Mouse (Mus musculus): Measurements from ENCODE around the gene Mgat3.

Mgat3 gene

GRCm38 (mm10) chr15:80148565-80148964, 25.0 kb upstream of the Mgat3 start:
- DNase-seq (ENCODE audit: extremely low read depth, insufficient read length, low spot score): no peak

GRCm38 (mm10) chr15:80149517-80149916, 24.0 kb upstream of the Mgat3 start:
- DNase-seq (ENCODE audit: extremely low read depth, insufficient read length, low spot score): no peak

DNA sequence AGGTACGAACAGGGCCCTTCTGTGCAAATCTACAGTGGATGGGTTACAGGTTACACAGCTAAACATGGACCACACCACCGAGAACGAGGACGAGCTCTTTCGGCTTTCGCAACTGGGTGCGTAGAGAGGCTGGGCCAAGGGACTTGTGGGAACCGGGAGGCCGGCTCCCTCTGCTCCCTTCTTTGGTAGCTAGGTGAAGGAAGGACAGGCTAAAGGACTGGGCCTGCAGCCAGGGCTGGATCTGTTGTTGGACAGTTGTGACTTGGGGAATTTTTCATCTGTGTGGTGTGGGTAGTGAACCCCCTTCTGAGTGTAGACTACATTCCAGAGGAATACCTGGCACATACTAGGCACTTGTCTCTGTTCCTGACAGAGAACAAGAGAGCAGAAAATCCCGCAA, 20.9 kb upstream of the Mgat3 start:
- DNase-seq (ENCODE audit: extremely low read depth, insufficient read length, low spot score): no peak

DNA sequence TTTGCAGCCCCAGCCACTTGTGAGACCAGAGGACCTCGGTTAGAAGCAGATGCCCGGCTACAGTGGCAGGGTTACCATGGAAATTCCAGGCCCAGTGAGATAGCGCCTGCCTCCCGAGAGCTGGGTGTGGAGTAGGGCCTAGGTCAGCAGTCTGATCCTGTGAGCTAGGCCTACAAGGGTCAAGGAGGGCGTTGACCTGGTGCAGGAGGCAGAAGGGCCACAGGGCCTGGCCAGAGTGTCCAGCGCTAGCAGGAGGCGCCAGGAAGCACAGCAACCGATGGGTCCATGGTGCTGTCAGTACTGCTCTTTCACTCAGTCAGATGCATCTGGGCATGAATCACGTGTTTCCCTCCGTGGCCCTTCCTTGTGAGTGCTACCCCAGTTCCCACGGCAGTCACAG, 19.8 kb upstream of the Mgat3 start:
- DNase-seq (ENCODE audit: extremely low read depth, insufficient read length, low spot score): no peak

GRCm38 (mm10) chr15:80155707-80156106, 17.8 kb upstream of the Mgat3 start:
- DNase-seq (ENCODE audit: extremely low read depth, insufficient read length, low spot score): no peak

DNA sequence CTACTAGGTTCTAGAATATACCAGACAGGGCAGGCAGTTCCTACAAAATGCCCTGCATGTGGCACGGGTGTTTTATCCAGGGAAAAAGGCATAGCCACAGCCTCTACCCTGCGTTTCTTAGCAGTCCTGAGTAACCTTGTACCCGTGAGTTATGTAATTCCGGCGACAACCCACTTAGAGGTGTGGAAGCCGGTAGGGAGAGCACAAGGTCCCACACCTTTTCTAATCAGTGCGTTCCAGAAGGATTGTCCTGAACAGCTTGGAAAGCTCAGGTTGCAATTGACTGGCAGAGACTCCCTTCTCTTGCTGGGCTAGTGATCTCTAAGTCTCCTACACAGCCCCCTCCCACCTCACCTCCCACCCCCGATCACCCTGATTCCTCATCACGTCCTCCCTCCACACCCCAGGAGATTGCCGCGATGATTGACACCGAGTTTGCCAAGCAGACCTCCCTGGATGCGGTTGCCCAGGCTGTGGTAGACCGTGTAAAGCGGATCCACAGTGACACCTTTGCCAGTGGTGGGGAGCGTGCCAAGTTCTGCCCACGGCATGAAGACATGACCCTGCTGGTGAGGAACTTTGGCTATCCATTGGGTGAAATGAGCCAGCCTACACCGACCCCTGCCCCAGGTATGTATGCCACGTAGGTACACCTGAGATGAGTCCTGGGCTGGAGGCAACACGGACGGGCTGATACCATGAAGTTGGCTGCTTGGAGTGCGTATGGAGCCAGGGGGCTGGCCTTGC, 16.2 kb upstream of the Mgat3 start:
- no peak for DNase-seq (ENCODE audit: extremely low read depth, insufficient read length, low spot score)

DNA sequence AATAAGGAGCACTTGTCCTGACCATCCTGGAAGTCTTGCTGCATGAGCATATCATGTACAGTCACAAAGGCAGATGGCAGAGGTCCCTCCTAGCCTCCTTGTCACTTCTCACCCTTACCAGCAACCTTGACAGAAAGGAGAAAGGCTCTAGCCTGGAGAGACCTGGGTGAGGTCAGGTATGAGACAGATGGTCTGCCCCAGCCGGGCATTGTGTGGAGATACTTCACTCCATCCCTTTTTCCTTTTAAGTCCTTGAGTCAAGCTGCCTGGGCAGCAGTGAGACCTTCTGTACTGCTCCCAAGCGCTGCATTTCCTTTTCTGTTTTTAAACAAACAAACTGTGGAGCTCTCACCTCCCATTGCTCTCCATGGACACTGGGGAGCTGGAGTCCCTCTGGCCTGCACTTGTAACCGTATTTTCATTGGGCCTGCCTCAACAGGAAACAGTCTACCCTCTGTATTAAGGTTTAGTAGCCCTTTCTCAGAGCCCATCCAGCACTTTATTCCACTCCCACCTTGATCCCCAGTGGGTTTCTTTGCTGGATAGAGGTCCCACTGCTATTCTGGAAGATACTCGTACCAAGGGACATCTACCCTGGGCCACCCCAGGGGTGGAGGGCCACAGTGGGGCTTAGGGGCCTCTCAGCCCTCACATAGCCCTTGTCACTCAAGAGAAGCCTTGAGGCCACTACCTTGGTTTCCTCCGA, 15.4 kb upstream of the Mgat3 start:
- no peak for DNase-seq (ENCODE audit: extremely low read depth, insufficient read length, low spot score)

- peak; percentile 46 for DNase-seq (ENCODE audit: extremely low read depth, insufficient read length, low spot score)
Observed at GRCm38 (mm10) chr15:80158707-80159090, 14.8 kb upstream of the Mgat3 start.

DNA sequence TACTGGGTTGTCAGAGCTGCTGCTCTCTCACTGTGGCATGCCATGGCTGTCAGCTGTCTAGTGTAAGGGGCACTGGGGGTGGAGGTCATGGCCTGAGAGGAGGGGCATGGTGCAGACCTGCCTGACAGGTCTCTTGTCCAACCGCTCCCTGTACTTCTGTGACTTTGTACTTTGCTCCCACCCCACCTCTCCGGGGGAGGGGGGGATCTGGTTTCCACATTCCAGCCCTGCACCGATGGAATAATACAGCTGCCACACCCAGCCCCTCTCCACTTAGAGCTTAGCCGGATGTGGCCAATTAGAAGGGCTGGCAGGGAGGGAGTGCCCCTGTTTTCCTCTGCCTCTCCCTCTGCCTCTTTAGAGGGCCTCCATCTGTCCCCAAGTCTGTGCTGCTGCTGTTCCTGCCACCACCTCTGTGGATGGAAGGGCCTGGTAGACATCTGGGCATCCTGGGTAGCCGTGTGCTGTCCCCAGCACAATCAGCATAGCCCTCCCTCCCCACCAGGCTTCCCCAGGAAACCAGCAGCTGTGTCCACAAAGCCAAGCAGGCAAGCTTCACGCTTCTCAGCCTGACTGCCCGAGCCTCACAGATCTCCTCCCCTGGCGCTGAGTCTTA, 14.1 kb upstream of the Mgat3 start:
- peak; percentile 82 for DNase-seq (ENCODE audit: extremely low read depth, insufficient read length, low spot score)

DNA sequence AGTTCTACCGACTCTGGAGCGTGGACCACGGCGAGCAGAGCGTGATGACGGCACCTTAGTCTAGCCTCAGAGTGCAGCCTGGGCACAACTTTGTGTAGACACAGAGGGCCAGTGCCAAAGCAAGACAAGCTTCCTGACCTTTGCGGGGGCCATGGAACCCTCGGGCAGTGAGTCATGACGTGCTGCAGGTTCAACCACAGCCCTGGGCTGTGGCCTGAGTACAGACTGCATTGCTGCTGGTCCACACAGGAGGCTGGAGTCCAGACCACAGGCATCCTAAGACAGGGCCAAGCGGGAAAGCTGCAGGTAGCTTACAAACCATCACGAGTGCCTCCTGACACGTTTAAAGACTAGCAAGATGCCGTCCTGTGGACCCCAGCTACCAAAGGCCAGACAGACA, 13.3 kb upstream of the Mgat3 start:
- DNase-seq (ENCODE audit: extremely low read depth, insufficient read length, low spot score): peak; percentile 91

GRCm38 (mm10) chr15:80160726-80161125, 12.8 kb upstream of the Mgat3 start:
- no peak for DNase-seq (ENCODE audit: extremely low read depth, insufficient read length, low spot score)

DNA sequence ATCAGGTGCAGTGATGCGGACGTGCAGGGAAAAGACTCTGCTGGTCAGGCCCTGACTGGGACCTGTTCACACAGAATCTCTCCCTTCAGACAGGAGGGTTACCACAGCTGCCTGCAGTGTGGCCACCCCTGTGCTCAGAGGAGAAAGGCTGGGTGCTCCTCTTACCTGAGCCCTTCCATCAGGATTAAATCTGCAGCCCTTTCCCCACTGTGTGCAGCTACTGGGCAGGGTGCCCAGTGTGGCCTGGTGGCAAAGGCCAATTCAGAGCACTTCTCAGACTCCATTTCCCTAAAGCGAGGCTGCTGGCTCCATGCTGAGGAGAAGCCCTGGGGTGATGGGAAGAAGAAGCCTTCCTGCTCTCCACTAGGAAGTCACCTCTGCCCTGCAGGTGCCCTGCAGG, 12.3 kb upstream of the Mgat3 start:
- DNase-seq (ENCODE audit: extremely low read depth, insufficient read length, low spot score): no peak

DNA sequence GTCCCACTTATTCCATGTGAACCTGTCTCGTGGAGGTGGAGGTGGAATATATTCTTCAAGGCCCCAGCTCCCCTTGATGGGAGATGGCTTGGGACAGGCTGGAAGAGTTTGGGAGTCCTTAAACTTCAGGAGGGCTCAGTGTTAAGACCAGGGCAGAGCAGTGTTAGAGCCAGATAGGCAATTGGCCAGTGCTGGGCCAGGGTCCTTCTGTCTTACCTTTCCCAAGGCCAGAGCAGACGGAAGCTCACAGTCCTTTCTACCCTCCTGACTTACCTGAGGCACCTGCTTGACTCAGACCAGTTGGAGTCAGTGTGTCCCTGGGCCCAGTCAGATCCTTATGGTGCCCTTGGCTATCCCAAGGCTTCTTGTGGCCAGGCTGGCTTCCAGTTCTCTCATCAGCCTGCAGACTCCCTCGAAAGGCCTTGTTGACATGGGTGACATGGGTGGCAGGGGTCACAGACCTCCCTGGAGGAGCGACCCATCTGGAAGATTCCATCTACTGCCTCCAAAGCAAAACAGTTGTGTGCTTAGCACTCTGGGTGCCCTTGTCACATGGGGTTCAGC, 11.0 kb upstream of the Mgat3 start:
- DNase-seq (ENCODE audit: extremely low read depth, insufficient read length, low spot score): no peak

DNA sequence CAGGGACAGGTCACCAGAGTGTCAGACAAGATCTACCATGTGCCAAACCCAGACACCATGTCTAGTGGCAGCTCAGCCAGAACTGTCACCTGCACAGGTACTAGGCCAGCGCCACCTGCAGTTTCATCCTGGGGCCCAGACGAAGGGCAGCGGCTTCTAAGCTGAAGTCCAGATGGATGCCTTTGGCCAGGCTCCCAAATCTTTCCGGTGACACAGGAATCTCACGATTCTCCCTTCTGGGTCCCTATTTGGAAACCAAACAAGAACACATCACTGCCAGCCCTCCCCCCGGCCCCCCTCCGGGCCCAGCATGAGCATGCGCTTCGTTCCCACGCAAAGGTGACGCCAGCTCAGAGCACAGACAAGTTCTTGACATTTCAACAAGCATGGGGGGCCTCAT, 10.2 kb upstream of the Mgat3 start:
- DNase-seq (ENCODE audit: extremely low read depth, insufficient read length, low spot score): no peak

- DNase-seq (ENCODE audit: extremely low read depth, insufficient read length, low spot score): no peak
Observed at GRCm38 (mm10) chr15:80163716-80164115, 9.8 kb upstream of the Mgat3 start.

- DNase-seq (ENCODE audit: extremely low read depth, insufficient read length, low spot score): no peak
Observed at GRCm38 (mm10) chr15:80165396-80165795, 8.1 kb upstream of the Mgat3 start.

DNA sequence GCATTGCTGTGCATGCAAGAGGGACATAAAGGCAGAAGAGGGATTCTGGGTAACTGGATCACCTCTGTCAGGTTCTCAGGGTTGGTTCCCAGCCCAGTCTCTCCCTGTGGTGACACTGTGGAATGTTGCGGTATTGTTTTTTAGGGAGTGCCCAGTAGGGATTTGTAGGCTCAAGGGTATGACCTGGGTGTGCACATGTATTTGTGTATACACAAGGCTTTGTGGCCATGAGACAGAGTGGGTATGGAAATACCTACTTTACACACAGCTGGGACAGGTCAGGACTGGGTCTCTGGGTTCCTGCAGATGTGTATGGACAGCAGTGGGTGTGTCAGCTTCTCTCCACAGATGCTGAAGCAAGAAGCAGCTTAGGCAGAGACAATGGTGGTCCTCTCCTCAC, 4.0 kb upstream of the Mgat3 start:
- DNase-seq (ENCODE audit: extremely low read depth, insufficient read length, low spot score): peak; percentile 71

- DNase-seq (ENCODE audit: extremely low read depth, insufficient read length, low spot score): no peak
Observed at GRCm38 (mm10) chr15:80170357-80170756, 3.2 kb upstream of the Mgat3 start.

- no peak for DNase-seq (ENCODE audit: extremely low read depth, insufficient read length, low spot score)
Observed at GRCm38 (mm10) chr15:80171286-80171685, 2.2 kb upstream of the Mgat3 start.

DNA sequence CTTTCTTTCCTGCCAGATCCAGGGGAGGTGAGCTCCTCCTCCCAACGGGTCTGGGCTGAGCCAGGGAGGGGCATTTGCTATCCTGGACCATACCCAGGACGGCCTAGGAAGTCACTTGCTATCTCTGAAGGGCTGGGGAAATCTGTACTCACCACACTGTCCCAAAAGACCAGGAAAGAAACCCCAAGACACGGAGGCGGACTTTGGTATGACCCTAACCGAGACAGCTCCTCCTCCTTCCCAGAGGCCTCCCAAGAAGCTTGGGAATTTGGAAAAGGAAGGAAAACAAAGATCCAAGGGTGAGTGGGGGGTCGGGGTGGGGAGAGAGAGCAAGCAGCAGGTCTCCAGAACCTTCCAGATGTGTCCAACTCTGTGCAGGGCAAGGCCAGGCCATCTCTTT, 1.7 kb upstream of the Mgat3 start:
- DNase-seq (ENCODE audit: extremely low read depth, insufficient read length, low spot score): no peak

DNA sequence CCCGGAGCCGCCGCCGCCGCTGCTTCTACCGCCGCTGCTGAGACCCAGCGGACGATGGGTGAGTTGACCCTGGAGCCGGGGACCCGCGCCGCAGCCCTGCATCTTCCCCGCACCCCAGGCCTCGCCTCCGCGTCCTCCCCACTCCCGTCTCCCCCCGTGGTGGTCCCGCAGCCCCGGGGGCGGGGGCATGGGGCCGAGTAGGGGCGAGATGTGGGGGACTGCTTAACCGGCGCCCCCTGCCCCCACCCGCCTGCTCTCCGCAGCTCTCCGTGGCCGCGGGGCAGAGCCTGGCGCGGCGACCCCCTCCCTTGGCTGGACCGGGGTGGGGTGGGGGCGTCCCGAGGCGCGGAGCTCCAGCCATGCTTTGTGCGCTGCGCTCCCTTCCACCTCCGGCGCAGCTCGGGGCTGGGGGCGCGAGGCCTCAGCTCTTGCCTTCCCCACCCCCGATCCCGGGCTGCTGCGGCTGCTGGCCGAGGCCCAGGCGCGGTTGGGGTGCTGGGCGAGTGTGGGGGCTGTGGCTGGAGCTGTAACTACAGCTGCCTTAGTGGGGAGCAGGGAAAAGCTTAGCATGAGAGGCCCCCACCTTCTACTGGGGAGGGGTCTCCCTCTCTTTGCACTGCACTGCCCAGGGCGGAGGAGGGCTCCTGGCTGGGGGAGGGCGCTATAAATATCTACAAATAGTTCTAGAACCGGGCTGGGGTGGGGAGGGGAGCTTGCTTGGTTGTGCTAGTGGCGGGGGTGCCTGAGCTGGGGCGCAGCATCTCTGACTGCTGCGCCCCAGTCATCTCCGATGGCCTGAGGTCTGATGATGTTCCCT, 468 bp downstream of the Mgat3 start:
- no peak for DNase-seq (ENCODE audit: extremely low read depth, insufficient read length, low spot score)

Measured in 3134 (cell line).